Mouse (Mus musculus) testis, adult 2 months (tissue): ENCODE results near the gene Myo1h.

Experiments used
- CTCF ChIP-seq: fragments of 200-500 bp; IDR thresholded peaks from 2 replicates; pipeline ENCODE4 v1.5.1; 2012; ENCODE audit warnings: low read depth, mild to moderate bottlenecking, inconsistent platforms, low read length, moderate library complexity; ENCODE audit not compliant: control insufficient read depth, insufficient read depth, insufficient replicate concordance
- POLR2A ChIP-seq: fragments of 200-500 bp; IDR thresholded peaks from 2 replicates; pipeline ENCODE4 v1.6.1; 2012; ENCODE audit warnings: low read depth, mild to moderate bottlenecking, inconsistent platforms, low read length, moderate library complexity; ENCODE audit not compliant: control insufficient read depth

DNA sequence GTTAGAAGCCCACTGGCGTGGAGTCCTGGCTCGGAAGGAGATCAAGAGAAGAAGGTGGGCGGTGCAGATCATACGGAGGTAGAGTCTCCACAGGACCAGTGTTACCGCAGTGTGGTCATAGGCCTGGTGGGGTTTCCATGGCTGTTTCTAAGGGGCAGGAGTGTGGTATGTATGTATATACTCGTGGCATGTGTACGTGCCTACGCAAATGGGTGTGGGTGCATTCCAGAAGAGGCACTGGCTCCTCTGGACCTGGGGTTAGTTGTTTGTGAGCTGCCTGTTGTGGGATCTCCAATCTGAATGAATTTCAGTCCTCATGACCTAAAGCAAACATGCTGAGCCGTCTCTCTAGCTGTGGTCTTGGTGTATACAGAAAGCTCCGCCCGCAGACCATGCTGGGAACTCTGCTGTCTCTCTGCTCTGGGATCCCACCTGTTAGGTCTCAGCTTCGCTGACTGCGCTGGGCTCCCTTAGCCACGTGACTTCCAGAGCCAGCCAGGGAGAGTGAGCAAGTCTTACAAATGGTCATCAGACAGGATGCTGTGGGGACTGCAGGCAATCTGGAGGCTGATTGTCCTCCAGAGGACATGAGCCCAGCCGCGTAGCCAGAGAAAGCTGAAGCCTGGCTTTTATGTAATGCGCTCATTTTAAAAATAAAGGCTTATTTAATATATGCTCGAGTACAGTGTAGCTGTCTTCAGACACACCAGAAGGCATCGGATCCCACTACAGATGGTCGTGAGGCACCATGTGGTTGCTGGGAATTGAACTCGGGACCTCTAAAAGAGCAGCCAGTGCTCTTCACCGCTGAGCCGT lies 68.2 kb downstream of the Myo1h start:
- TF ChIP-seq POLR2A (no peak), CTCF (no peak)
